Mouse (Mus musculus) neural tube, embryonic 15.5 days (tissue): ENCODE measurements around the gene Slc7a6. TPM values are rescaled to one million over a fixed set of nuclear protein-coding genes. Genes with fewer than 3 reads are reported as not detected.
A peak's percentile ranks its signal among the peaks of the same experiment; 100 is the strongest.

ENCODE experiments used
- ATAC-seq: fragments of 200-750 bp; cut with Nextera tagmentation; 2 replicates; pipeline ENCODE4 v1.8.0; 2017; ENCODE audit warnings: mild to moderate bottlenecking, moderate TSS enrichment, moderate library complexity; ENCODE audit not compliant: low FRiP score
- H3K27ac ChIP-seq: fragments of 300-500 bp; sonication (generic); replicated peaks from 2 replicates; pipeline ENCODE4 v1.5.1; 2015; ENCODE audit warnings: mild to moderate bottlenecking, inconsistent platforms
- H3K27me3 ChIP-seq: fragments of 300-500 bp; sonication (generic); replicated peaks from 2 replicates; pipeline ENCODE4 v1.6.1; 2015; ENCODE audit warnings: inconsistent platforms
- H3K36me3 ChIP-seq: fragments of 300-500 bp; sonication (generic); 2 replicates; pipeline ENCODE4 v1.6.1; 2015; ENCODE audit warnings: inconsistent platforms
- H3K4me1 ChIP-seq: fragments of 300-500 bp; sonication (generic); 2 replicates; pipeline ENCODE4 v1.6.1; 2015; ENCODE audit warnings: inconsistent platforms
- H3K4me2 ChIP-seq: fragments of 300-500 bp; sonication (generic); 2 replicates; pipeline ENCODE4 v1.6.1; 2015; ENCODE audit warnings: inconsistent platforms, mild to moderate bottlenecking, moderate library complexity
- H3K4me3 ChIP-seq: fragments of 300-500 bp; sonication (generic); replicated peaks from 2 replicates; pipeline ENCODE4 v1.5.1; 2015; ENCODE audit warnings: mild to moderate bottlenecking, inconsistent platforms
- H3K9ac ChIP-seq: fragments of 300-500 bp; sonication (generic); replicated peaks from 2 replicates; pipeline ENCODE4 v1.6.1; 2015; ENCODE audit warnings: mild to moderate bottlenecking, inconsistent platforms
- H3K9me3 ChIP-seq: fragments of 300-500 bp; sonication (generic); replicated peaks from 2 replicates; pipeline ENCODE4 v1.6.1; 2016; ENCODE audit warnings: inconsistent platforms
- whole genome bisulfite sequencing: fragments of 180-500 bp; shearing (Covaris S2); methylation state at CpG from one replicate; pipeline ENCODE4 v1.1.7; 2015; ENCODE audit warnings: mixed read lengths; 5-methylcytosine and 5-hydroxymethylcytosine counted together
- polyA plus RNA-seq: library from polyadenylated mRNA; unstranded; fragments of >200 nt; fragmentation: Nextera tagmentation; extraction: Ambion mirVana; gene quantifications from 2 replicates; pipeline ENCODE4 v1.2.1, GENCODE M21; 2015

Slc7a6 gene
- 55.6 and 61.5 TPM in 2 replicates for polyA plus RNA-seq

GRCm38 (mm10) chr8:106168356-106169016, at the start of gene Slc7a6:
Gene Slc7a6, plus strand, starts transcription at chr8:106168857.
- H3K36me3 ChIP-seq: peaks cover 11% of the 10 kb centered on the region
- no peaks in the 10 kb centered on the region for H3K27me3 ChIP-seq
- H3K9ac ChIP-seq: peak within 1 kb of the TSS; percentile 91
- no peaks in the 10 kb centered on the region for H3K9me3 ChIP-seq
- WGBS: under 1% methylated on average over 53 of the region's 59 CpGs
- H3K4me3 ChIP-seq: peak within 1 kb of the TSS; percentile 86
- peak within 1 kb of the TSS; percentile 88 for H3K4me2 ChIP-seq
- peak; percentile 92 for ATAC-seq
- peaks cover 17% of the 10 kb centered on the region for H3K4me1 ChIP-seq
- peak within 1 kb of the TSS; percentile 97 for H3K27ac ChIP-seq

GRCm38 (mm10) chr8:106123443-106123842, 45.2 kb upstream of the Slc7a6 start:
- Histone ChIP-seq H3K4me2 (no peak overlapping the region), H3K4me3 (no peak overlapping the region), H3K27me3 (no peaks in the 10 kb centered on the region), H3K9me3 (no peaks in the 10 kb centered on the region), H3K36me3 (peaks cover 22% of the 10 kb centered on the region), H3K4me1 (no peaks in the 10 kb centered on the region), H3K27ac (no peak overlapping the region), H3K9ac (no peak overlapping the region)
- no peak for ATAC-seq
- WGBS: 86% methylated on average over 3 of the region's 3 CpGs

GRCm38 (mm10) chr8:106126055-106126454, 42.6 kb upstream of the Slc7a6 start:
- 95% methylated on average over 1 of the region's 1 CpGs for WGBS
- Histone ChIP-seq H3K27ac (no peak overlapping the region), H3K27me3 (no peaks in the 10 kb centered on the region), H3K4me2 (no peak overlapping the region), H3K9me3 (no peaks in the 10 kb centered on the region), H3K36me3 (peaks cover 32% of the 10 kb centered on the region), H3K4me3 (no peak overlapping the region), H3K4me1 (no peaks in the 10 kb centered on the region), H3K9ac (no peak overlapping the region)
- no peak for ATAC-seq

- WGBS: 74% methylated on average over 3 of the region's 3 CpGs
- Histone ChIP-seq H3K27ac (no peak overlapping the region), H3K4me2 (no peak overlapping the region), H3K9me3 (no peaks in the 10 kb centered on the region), H3K4me1 (no peaks in the 10 kb centered on the region), H3K36me3 (peaks cover 35% of the 10 kb centered on the region), H3K9ac (no peak overlapping the region), H3K27me3 (no peaks in the 10 kb centered on the region), H3K4me3 (no peak overlapping the region)
- no peak for ATAC-seq
Observed at GRCm38 (mm10) chr8:106127054-106127453, 41.6 kb upstream of the Slc7a6 start.

GRCm38 (mm10) chr8:106127882-106128410, 40.7 kb upstream of the Slc7a6 start:
- 94% methylated on average over 10 of the region's 10 CpGs for whole genome bisulfite sequencing
- H3K36me3 ChIP-seq: peaks cover 39% of the 10 kb centered on the region
- no peak for ATAC-seq
- H3K4me1 ChIP-seq: no peaks in the 10 kb centered on the region
- no peak overlapping the region for H3K4me2 ChIP-seq
- H3K9ac ChIP-seq: no peak overlapping the region
- no peak overlapping the region for H3K27ac ChIP-seq
- no peak overlapping the region for H3K4me3 ChIP-seq
- H3K9me3 ChIP-seq: no peaks in the 10 kb centered on the region
- H3K27me3 ChIP-seq: peaks cover 2% of the 10 kb centered on the region; the same call in 1 of the 2 replicates

GRCm38 (mm10) chr8:106129232-106129930, 39.3 kb upstream of the Slc7a6 start:
- no peak for ATAC-seq
- Histone ChIP-seq H3K27ac (no peak overlapping the region), H3K9ac (no peak overlapping the region), H3K4me3 (no peak overlapping the region), H3K36me3 (peaks cover 34% of the 10 kb centered on the region), H3K4me2 (no peak overlapping the region), H3K4me1 (no peaks in the 10 kb centered on the region), H3K9me3 (no peaks in the 10 kb centered on the region), H3K27me3 (peaks cover 17% of the 10 kb centered on the region)

- ATAC-seq: no peak
- 94% methylated on average over 2 of the region's 2 CpGs for WGBS
- Histone ChIP-seq H3K27ac (no peak overlapping the region), H3K4me2 (no peak overlapping the region), H3K9ac (no peak overlapping the region), H3K9me3 (no peaks in the 10 kb centered on the region), H3K4me3 (no peak overlapping the region), H3K4me1 (no peaks in the 10 kb centered on the region), H3K27me3 (peaks cover 23% of the 10 kb centered on the region), H3K36me3 (peaks cover 34% of the 10 kb centered on the region)
Observed at GRCm38 (mm10) chr8:106129997-106130396, 38.7 kb upstream of the Slc7a6 start.

- no peaks in the 10 kb centered on the region for H3K9me3 ChIP-seq
- WGBS: 88% methylated on average over 2 of the region's 2 CpGs
- H3K4me3 ChIP-seq: no peak overlapping the region
- H3K4me1 ChIP-seq: no peaks in the 10 kb centered on the region
- H3K27me3 ChIP-seq: peaks cover 28% of the 10 kb centered on the region
- no peak overlapping the region for H3K9ac ChIP-seq
- H3K36me3 ChIP-seq: peaks cover 34% of the 10 kb centered on the region
- no peak overlapping the region for H3K27ac ChIP-seq
- ATAC-seq: no peak
- H3K4me2 ChIP-seq: no peak overlapping the region
Observed at GRCm38 (mm10) chr8:106130505-106130904, 38.2 kb upstream of the Slc7a6 start.

- H3K9me3 ChIP-seq: no peaks in the 10 kb centered on the region
- ATAC-seq: no peak
- no peak overlapping the region for H3K4me3 ChIP-seq
- H3K36me3 ChIP-seq: peaks cover 34% of the 10 kb centered on the region
- H3K4me1 ChIP-seq: peaks cover 5% of the 10 kb centered on the region
- no peak overlapping the region for H3K27ac ChIP-seq
- no peak overlapping the region for H3K9ac ChIP-seq
- whole genome bisulfite sequencing: 94% methylated on average over 4 of the region's 4 CpGs
- peaks cover 33% of the 10 kb centered on the region for H3K27me3 ChIP-seq
- no peak overlapping the region for H3K4me2 ChIP-seq
Observed at GRCm38 (mm10) chr8:106131021-106131420, 37.6 kb upstream of the Slc7a6 start.

GRCm38 (mm10) chr8:106131488-106132222, 37.0 kb upstream of the Slc7a6 start:
- Histone ChIP-seq H3K27ac (no peak overlapping the region), H3K27me3 (peaks cover 39% of the 10 kb centered on the region), H3K4me1 (peaks cover 11% of the 10 kb centered on the region), H3K4me3 (no peak overlapping the region), H3K36me3 (peaks cover 34% of the 10 kb centered on the region), H3K4me2 (no peak overlapping the region), H3K9ac (no peak overlapping the region), H3K9me3 (no peaks in the 10 kb centered on the region)
- ATAC-seq: no peak
- WGBS: 92% methylated on average over 7 of the region's 7 CpGs

GRCm38 (mm10) chr8:106132356-106132755, 36.3 kb upstream of the Slc7a6 start:
- H3K27ac ChIP-seq: no peak overlapping the region
- H3K36me3 ChIP-seq: peaks cover 31% of the 10 kb centered on the region
- H3K4me3 ChIP-seq: no peak overlapping the region
- WGBS: 91% methylated on average over 11 of the region's 11 CpGs
- peaks cover 18% of the 10 kb centered on the region for H3K4me1 ChIP-seq
- H3K9me3 ChIP-seq: no peaks in the 10 kb centered on the region
- no peak overlapping the region for H3K4me2 ChIP-seq
- H3K27me3 ChIP-seq: peaks cover 46% of the 10 kb centered on the region
- ATAC-seq: no peak
- H3K9ac ChIP-seq: no peak overlapping the region
